ENCODE assay signal across 16 mouse cellular contexts in the genomic region with DNA sequence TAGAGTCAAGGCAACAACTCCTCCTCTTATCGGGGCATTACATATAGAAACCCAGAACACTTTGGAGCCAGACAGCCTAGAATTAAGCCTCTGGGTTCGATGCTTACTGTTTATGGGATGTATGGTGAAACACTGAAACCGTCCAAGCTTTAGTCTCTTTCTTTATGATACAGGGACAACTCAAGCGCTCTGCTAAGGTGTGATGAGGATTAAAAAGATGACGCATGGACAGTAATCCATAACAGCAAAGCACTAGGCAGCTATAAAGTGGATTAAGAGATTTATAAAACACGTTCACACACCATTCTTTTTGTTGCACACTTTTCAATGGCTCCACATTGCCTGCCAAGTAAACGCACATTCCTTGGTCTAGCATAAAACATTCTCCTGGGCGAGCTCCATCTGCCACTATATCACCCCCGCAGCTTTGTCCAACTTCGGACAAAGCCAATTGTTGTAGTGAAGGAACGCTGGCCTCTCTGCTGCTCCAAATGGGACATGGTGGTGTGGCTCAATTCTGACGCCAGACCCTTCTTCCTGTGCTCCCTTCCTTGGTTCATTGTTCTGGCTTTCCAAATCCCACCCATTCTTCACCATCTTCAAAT.
"Had no signal": no experiment of that assay in that cellular context is flagged by ENCODE, and none has a peak within 500 bp of the region (broad histone marks: within the 10 kb centered on the region; RNA-seq: fewer than 3 reads in every experiment).

No protein-coding gene starts in this region.

- DNase-seq: kidney, adult 9 months; kidney, postnatal 10 days; kidney, postnatal 4 days; lung, adult 2 months; lung, postnatal 14 days; retina, postnatal 1 day; right cerebral cortex, postnatal 4 days; spleen, adult 18-20 months; thymus, adult 18-20 months; thymus, postnatal 25 days had no signal

- H3K27ac ChIP-seq: layer of hippocampus, adult 2 months; limb, embryonic 13.5 days; liver, embryonic 15.5 days; macrophage; midbrain, embryonic 13.5 days had no signal

- H3K4me2 ChIP-seq: limb, embryonic 13.5 days; liver, embryonic 11.5 days; liver, embryonic 15.5 days; midbrain, embryonic 13.5 days had no signal

- H3K27me3 ChIP-seq: limb, embryonic 13.5 days; liver, embryonic 15.5 days; midbrain, embryonic 13.5 days had no signal

- H3K36me3 ChIP-seq: limb, embryonic 13.5 days; liver, embryonic 15.5 days; midbrain, embryonic 13.5 days had no signal

- ATAC-seq: midbrain, embryonic 13.5 days had no signal

- H3K9ac ChIP-seq: limb, embryonic 13.5 days; liver, embryonic 15.5 days; midbrain, embryonic 13.5 days had no signal

- H3K4me3 ChIP-seq: layer of hippocampus, adult 2 months; limb, embryonic 13.5 days; liver, embryonic 15.5 days; midbrain, embryonic 13.5 days had no signal

- H3K9me3 ChIP-seq: limb, embryonic 13.5 days; liver, embryonic 15.5 days; midbrain, embryonic 13.5 days had no signal
